Mouse (Mus musculus): Measurements from ENCODE around the gene Cachd1. TPM values are rescaled to one million over a fixed set of nuclear protein-coding genes. Genes with fewer than 3 reads are reported as not detected.

The Cachd1 gene
- polyA plus RNA-seq, 1 experiment from 2014 or later, result 12.2 TPM

DNA sequence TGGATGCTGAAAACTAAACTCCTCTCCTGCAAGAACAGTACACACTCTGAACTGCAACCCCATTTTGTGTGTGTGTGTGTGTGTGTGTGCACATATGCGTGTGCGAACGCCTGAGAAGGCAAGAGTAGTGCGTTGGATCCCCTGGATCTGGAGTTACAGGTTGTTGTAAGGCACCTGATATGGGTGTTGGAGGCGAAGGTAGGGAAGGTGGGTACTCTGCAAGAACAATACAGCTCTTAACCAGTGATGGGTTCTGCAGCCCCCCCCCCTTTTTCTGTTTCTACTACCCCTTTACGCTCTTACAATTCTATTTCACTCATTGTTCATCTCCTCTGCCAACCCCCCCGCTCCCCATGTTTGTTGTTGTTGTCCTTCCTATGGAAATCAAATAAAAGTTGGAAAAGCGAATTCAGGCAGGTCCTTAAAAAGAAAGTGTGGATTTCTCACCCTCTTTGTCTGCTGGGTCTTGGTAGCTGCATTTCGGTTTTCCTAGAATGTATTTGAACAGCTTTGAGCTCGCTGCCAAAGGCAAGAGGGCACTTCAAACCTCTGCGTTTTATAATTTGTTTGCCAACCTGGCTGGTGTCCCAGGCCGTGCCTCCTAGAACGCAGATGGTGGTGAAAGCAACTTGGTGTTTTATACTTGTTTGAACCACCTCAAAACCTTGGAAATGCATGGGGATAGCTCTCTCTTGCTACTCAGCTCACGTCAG, 24.4 kb downstream of the Cachd1 start:
- Histone ChIP-seq H3K9ac (ENCODE audit: low read depth, low read length) (no peak overlapping the region), H3K4me1 (replicated peaks; ENCODE audit: insufficient read depth, low read length) (peaks cover 8% of the 10 kb centered on the region), H3K27ac (no peak overlapping the region), H3K9me3 (replicated peaks; ENCODE audit: low read length) (no peaks in the 10 kb centered on the region), H3K4me2 (ENCODE audit: low read length) (no peak overlapping the region), H3K27me3 (ENCODE audit: insufficient read depth, low read length) (no peaks in the 10 kb centered on the region), H3K4me3 (replicated peaks; ENCODE audit: low read depth, low read length) (no peak overlapping the region), H3K36me3 (ENCODE audit: insufficient read depth, low read length) (no peaks in the 10 kb centered on the region)
- ATAC-seq (replicated peaks; ENCODE audit: low FRiP score, low read depth) (no peak), DNase-seq (ENCODE audit: low spot score) (no peak)
- TF ChIP-seq CTCF (IDR thresholded peaks at IDR 0.05; ENCODE audit: low read depth), result no peak
- WGBS, result 89% methylated on average over 14 of the region's 14 CpGs

DNA sequence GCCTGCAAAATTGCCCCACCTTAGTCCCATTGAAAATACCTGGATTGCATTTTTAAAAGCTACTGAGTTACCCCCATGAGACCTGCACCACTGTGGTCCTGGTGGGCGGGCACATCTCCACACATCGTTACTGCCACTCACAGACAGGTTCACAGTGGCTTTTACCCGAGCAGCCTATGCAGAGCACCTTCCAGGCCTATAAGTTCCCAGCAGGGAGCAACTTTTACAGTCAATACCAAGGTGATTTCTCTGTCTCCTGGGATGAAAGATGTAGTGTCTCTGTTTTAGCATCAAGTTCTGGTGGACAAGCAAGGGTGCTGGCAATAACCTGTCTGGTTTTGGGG, 24.9 kb downstream of the Cachd1 start:
- Histone ChIP-seq H3K36me3 (ENCODE audit: insufficient read depth, low read length) (no peaks in the 10 kb centered on the region), H3K27ac (no peak overlapping the region), H3K4me2 (ENCODE audit: low read length) (no peak overlapping the region), H3K4me3 (replicated peaks; ENCODE audit: low read depth, low read length) (no peak overlapping the region), H3K9ac (ENCODE audit: low read depth, low read length) (no peak overlapping the region), H3K27me3 (ENCODE audit: insufficient read depth, low read length) (no peaks in the 10 kb centered on the region), H3K4me1 (replicated peaks; ENCODE audit: insufficient read depth, low read length) (peaks cover 8% of the 10 kb centered on the region), H3K9me3 (replicated peaks; ENCODE audit: low read length) (no peaks in the 10 kb centered on the region)
- DNase-seq (ENCODE audit: low spot score), result no peak
- WGBS, result 72% methylated on average over 3 of the region's 3 CpGs
- no peak for TF ChIP-seq CTCF (IDR thresholded peaks at IDR 0.05; ENCODE audit: low read depth)
- ATAC-seq (replicated peaks; ENCODE audit: low FRiP score, low read depth), result no peak

DNA sequence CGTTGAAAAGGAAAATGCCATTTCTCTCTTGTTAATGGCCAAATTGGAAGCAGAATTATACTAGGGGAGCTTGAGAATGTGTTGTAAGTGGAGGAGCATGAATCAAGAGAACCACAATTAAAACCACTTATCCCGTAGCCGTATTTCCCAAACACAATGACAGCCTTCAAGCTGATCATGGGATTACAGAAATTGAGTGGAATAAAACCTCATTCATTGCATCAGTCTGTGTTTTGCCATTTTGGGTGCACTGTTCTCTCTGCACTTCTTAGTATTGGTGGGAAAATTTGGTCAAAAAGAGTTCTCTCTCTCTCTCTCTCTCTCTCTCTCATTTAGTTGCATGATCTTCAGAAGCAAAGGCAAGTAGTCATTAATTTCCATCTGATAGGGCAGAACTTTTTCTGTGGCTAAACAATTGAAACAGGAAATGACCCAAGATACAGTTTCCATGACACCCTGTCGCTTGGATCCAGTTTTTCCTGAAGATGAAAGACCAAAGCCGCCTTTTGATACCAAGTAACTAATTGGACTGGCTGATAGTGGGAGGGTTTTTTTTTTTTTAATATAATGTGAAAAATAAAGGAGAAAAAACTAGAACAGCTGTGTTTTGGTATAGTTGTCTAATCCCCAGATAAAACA, 34.7 kb downstream of the Cachd1 start:
- WGBS, result 30% methylated on average over 5 of the region's 5 CpGs
- H3K4me2 ChIP-seq (ENCODE audit: low read length), result no peak overlapping the region; the same call in 1 of the 2 replicates
- no peak for ATAC-seq (replicated peaks; ENCODE audit: low FRiP score, low read depth)

DNA sequence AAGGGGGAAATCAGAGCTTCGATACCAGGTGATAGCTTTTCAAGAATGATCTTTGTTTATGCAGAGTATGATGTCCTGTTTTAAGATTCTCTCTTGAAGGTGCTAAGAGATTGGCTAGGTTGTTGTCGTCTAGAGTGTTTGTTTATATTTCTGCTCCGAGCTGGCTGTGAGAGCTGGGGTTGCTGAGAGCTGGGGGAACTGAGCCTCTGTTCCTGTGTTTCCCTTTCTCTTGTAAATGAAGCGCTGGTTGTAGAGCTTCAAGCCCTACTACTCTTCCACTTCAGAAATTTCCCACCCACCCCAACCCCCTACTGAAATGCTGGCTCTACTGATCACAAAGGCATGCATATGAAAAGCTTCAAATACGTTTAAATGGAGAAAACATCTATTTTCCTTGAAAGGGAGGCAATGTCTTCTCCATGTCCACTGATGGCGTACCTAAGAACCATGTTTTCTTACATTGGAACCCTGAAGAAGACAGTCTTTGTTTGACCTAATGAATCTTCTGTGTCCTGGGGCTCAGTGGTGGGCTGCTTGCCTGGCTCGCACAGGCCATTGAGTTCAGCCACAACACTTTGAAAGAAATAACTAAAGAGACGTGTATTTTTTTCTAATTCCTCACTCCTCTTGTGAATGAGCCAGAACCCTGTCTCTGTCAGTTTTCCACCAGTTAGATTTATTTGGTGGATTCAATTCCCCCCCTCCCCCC, 35.5 kb downstream of the Cachd1 start:
- Histone ChIP-seq H3K9me3 (replicated peaks; ENCODE audit: low read length) (no peaks in the 10 kb centered on the region), H3K36me3 (ENCODE audit: insufficient read depth, low read length) (no peaks in the 10 kb centered on the region), H3K9ac (ENCODE audit: low read depth, low read length) (no peak overlapping the region), H3K4me1 (replicated peaks; ENCODE audit: insufficient read depth, low read length) (peaks cover 9% of the 10 kb centered on the region; the same call in 1 of the 2 replicates), H3K4me2 (ENCODE audit: low read length) (no peak overlapping the region; the same call in 1 of the 2 replicates), H3K27ac (no peak overlapping the region), H3K27me3 (ENCODE audit: insufficient read depth, low read length) (no peaks in the 10 kb centered on the region), H3K4me3 (replicated peaks; ENCODE audit: low read depth, low read length) (no peak overlapping the region)
- DNase-seq (ENCODE audit: low spot score), result no peak
- 45% methylated on average over 8 of the region's 8 CpGs for WGBS
- TF ChIP-seq CTCF (IDR thresholded peaks at IDR 0.05; ENCODE audit: low read depth), result no peak
- ATAC-seq (replicated peaks; ENCODE audit: low FRiP score, low read depth), result no peak

More for the DNA sequence above, 34.7 kb downstream of the Cachd1 start:
- no peaks in the 10 kb centered on the region for H3K9me3 ChIP-seq (replicated peaks; ENCODE audit: low read length)
- no peaks in the 10 kb centered on the region for H3K27me3 ChIP-seq (ENCODE audit: insufficient read depth, low read length)
- no peak for TF ChIP-seq CTCF (IDR thresholded peaks at IDR 0.05; ENCODE audit: low read depth)
- H3K4me3 ChIP-seq (replicated peaks; ENCODE audit: low read depth, low read length), result no peak overlapping the region
- DNase-seq (ENCODE audit: low spot score), result peak; percentile 74
- H3K9ac ChIP-seq (ENCODE audit: low read depth, low read length), result no peak overlapping the region
- H3K27ac ChIP-seq, result no peak overlapping the region
- peaks cover 9% of the 10 kb centered on the region; the same call in 1 of the 2 replicates for H3K4me1 ChIP-seq (replicated peaks; ENCODE audit: insufficient read depth, low read length)
- H3K36me3 ChIP-seq (ENCODE audit: insufficient read depth, low read length), result no peaks in the 10 kb centered on the region

GRCm38 (mm10) chr4:100813767-100814461, 37.4 kb downstream of the Cachd1 start:
- Histone ChIP-seq H3K27ac (no peak overlapping the region), H3K27me3 (ENCODE audit: insufficient read depth, low read length) (no peaks in the 10 kb centered on the region), H3K36me3 (ENCODE audit: insufficient read depth, low read length) (no peaks in the 10 kb centered on the region), H3K9ac (ENCODE audit: low read depth, low read length) (no peak overlapping the region), H3K4me1 (replicated peaks; ENCODE audit: insufficient read depth, low read length) (peaks cover 9% of the 10 kb centered on the region; the same call in 1 of the 2 replicates), H3K9me3 (replicated peaks; ENCODE audit: low read length) (no peaks in the 10 kb centered on the region), H3K4me2 (ENCODE audit: low read length) (no peak overlapping the region), H3K4me3 (replicated peaks; ENCODE audit: low read depth, low read length) (no peak overlapping the region)
- DNase-seq (ENCODE audit: low spot score), result no peak
- TF ChIP-seq CTCF (IDR thresholded peaks at IDR 0.05; ENCODE audit: low read depth), result no peak
- ATAC-seq (replicated peaks; ENCODE audit: low FRiP score, low read depth), result no peak
- WGBS, result 73% methylated on average over 2 of the region's 2 CpGs

DNA sequence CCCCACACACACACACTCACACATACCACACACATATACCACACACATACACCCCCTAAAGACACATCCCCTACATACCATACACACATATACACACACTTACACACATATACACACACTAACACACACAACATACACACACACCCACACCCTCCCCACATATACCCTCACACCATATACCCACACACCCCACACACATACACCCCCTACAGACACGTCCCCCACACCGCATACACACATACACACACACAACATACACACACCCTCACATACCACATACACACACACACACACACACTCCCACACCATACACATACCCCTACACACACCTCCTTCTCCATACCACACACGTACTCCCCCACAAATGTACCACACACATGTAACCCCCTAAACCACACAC, 42.8 kb downstream of the Cachd1 start:
- Histone ChIP-seq H3K9me3 (replicated peaks; ENCODE audit: low read length) (no peaks in the 10 kb centered on the region), H3K9ac (ENCODE audit: low read depth, low read length) (no peak overlapping the region), H3K36me3 (ENCODE audit: insufficient read depth, low read length) (no peaks in the 10 kb centered on the region), H3K27me3 (ENCODE audit: insufficient read depth, low read length) (no peaks in the 10 kb centered on the region), H3K4me2 (ENCODE audit: low read length) (no peak overlapping the region), H3K4me3 (replicated peaks; ENCODE audit: low read depth, low read length) (no peak overlapping the region), H3K27ac (no peak overlapping the region), H3K4me1 (replicated peaks; ENCODE audit: insufficient read depth, low read length) (no peaks in the 10 kb centered on the region; the same call in 1 of the 2 replicates)
- DNase-seq (ENCODE audit: low spot score) (no peak), ATAC-seq (replicated peaks; ENCODE audit: low FRiP score, low read depth) (no peak)
- TF ChIP-seq CTCF (IDR thresholded peaks at IDR 0.05; ENCODE audit: low read depth), result no peak
- 92% methylated on average over 3 of the region's 3 CpGs for WGBS

Measured in kidney, postnatal 0 days (tissue).